In the genomic region with DNA sequence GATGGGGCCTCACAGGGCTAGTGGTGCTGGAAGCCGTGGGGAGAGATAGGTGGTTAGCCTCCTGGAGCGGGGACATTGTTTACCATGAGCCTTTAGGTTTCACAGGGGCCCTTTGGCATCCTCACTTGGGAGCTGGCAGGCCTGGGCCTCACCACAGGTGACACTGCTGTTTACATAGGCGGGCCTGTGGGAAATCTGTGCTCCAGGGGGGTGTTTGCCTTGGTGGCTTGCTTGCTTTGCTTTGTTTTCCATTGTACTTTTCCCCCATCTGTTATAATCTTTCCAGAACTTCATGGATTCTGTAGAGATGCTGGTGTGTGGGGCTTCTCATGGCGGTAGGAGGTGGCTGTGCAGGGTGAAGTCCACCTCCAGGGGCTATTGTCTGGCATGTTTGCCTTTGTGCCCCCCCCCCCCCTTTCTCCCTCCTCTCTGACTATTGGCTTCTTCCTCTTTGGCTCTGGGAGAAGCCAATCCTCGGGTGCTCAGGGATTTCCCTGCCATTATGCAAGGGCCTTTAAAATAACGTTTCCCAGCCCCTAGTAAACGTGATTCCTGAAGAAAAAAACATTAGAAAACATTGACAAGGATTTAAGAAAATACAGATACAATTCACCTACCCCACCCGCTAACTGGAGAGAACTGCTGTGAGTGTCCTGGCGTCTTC, we compare ENCODE assay signal across 9 mouse cellular contexts. TPM values are rescaled to one million over a fixed set of nuclear protein-coding genes. Genes with fewer than 3 reads are reported as not detected.
A peak's percentile ranks its signal among the peaks of the same experiment; 100 is the strongest.
DNase-seq lines count a peak whose midpoint lies in the region; ATAC-seq and TF ChIP-seq lines count a peak whose summit lies in the region.
"Had no signal": no experiment of that assay in that cellular context is flagged by ENCODE, and none has a peak within 500 bp of the region (broad histone marks: within the 10 kb centered on the region; RNA-seq: fewer than 3 reads in every experiment).

No protein-coding gene starts in this region.

- no peaks in the 10 kb centered on the region for H3K9me3 ChIP-seq in hindbrain, embryonic 16.5 days (ENCODE audit: control insufficient read depth, low read length)
- H3K9me3 ChIP-seq in midbrain, embryonic 12.5 days = no peaks in the 10 kb centered on the region

- 28% methylated on average over 9 of the region's 9 CpGs for WGBS in kidney, adult 2 months
- 20% methylated on average over 9 of the region's 9 CpGs for WGBS in hindbrain, embryonic 16.5 days
- WGBS in midbrain, embryonic 12.5 days = 26% methylated on average over 9 of the region's 9 CpGs

- TF ChIP-seq POLR2A in kidney, adult 2 months (IDR thresholded peaks at IDR 0.05; ENCODE audit: low read depth, low read length) = no peak
- TF ChIP-seq POLR2A in cortical plate, adult 2 months (IDR thresholded peaks at IDR 0.05; ENCODE audit: extremely low read depth, insufficient read depth, low read length) = no peak

- no peaks in the 10 kb centered on the region for H3K36me3 ChIP-seq in kidney, adult 2 months (ENCODE audit: control insufficient read depth, insufficient read depth, low read length)
- H3K36me3 ChIP-seq in hindbrain, embryonic 16.5 days (ENCODE audit: control insufficient read depth, insufficient read depth, low read length) = no peaks in the 10 kb centered on the region
- 0 out of 2 replicates have a peak, but pooled peaks cover under 1% of the 10 kb centered on the region for H3K36me3 ChIP-seq in midbrain, embryonic 12.5 days

- H3K4me2 ChIP-seq in hindbrain, embryonic 16.5 days (ENCODE audit: low read length) = peak overlapping the region; percentile 87
- H3K4me2 ChIP-seq in midbrain, embryonic 12.5 days (replicated peaks) = peak overlapping the region; percentile 99

- no peaks in the 10 kb centered on the region for H3K27me3 ChIP-seq in kidney, adult 2 months (replicated peaks; ENCODE audit: control insufficient read depth, insufficient read depth, low read length)
- no peaks in the 10 kb centered on the region for H3K27me3 ChIP-seq in hindbrain, embryonic 16.5 days (replicated peaks; ENCODE audit: control insufficient read depth, insufficient read depth, low read length)
- H3K27me3 ChIP-seq in midbrain, embryonic 12.5 days = no peaks in the 10 kb centered on the region
- H3K27me3 ChIP-seq: Patski had no signal

- H3K4me1 ChIP-seq in kidney, adult 2 months (ENCODE audit: control insufficient read depth, insufficient read depth, low read length) = peaks cover 53% of the 10 kb centered on the region
- peaks cover 23% of the 10 kb centered on the region for H3K4me1 ChIP-seq in cortical plate, adult 2 months (ENCODE audit: control insufficient read depth, insufficient read depth, low read length)
- peaks cover 73% of the 10 kb centered on the region for H3K4me1 ChIP-seq in hindbrain, embryonic 16.5 days (ENCODE audit: control insufficient read depth, insufficient read depth, low read depth, low read length)
- peaks cover 79% of the 10 kb centered on the region for H3K4me1 ChIP-seq in midbrain, embryonic 12.5 days

- ATAC-seq in hindbrain, embryonic 16.5 days = no peak
- no peak for ATAC-seq in midbrain, embryonic 12.5 days (ENCODE audit: low FRiP score, low read depth)
- no peak for ATAC-seq in CD4-positive, CD25-positive, alpha-beta regulatory T cell, adult 4 months
- ATAC-seq in inflammation-experienced regulatory T-cells, adult 6 months = no peak
- no peak for ATAC-seq in erythroblast, adult 5-6 weeks (replicated peaks; ENCODE audit: low FRiP score, poor library complexity, severe bottlenecking)
- ATAC-seq: Patski had no signal

- H3K4me3 ChIP-seq in kidney, adult 2 months (ENCODE audit: insufficient read depth, low read depth, low read length) = no peak overlapping the region
- no peak overlapping the region for H3K4me3 ChIP-seq in cortical plate, adult 2 months (ENCODE audit: insufficient read depth, low read length)
- peak overlapping the region; percentile 77 for H3K4me3 ChIP-seq in hindbrain, embryonic 16.5 days (ENCODE audit: low read length)
- peak overlapping the region; percentile 73 for H3K4me3 ChIP-seq in midbrain, embryonic 12.5 days

- DNase-seq in kidney, adult 2 months = no peak
- DNase-seq in kidney, adult 11 months = no peak

- H3K9ac ChIP-seq in hindbrain, embryonic 16.5 days (ENCODE audit: low read depth, low read length) = peak overlapping the region; percentile 19; the same call in 1 of the 2 replicates
- peak overlapping the region; percentile 50 for H3K9ac ChIP-seq in midbrain, embryonic 12.5 days (replicated peaks)

- H3K27ac ChIP-seq in kidney, adult 2 months (ENCODE audit: insufficient read depth, low read depth, low read length) = peak overlapping the region; percentile 59
- H3K27ac ChIP-seq in cortical plate, adult 2 months (ENCODE audit: insufficient read depth, low read length) = peak overlapping the region; percentile 50; the same call in 1 of the 2 replicates
- H3K27ac ChIP-seq in hindbrain, embryonic 16.5 days (ENCODE audit: low read depth, low read length) = peak overlapping the region; percentile 61; the same call in 1 of the 2 replicates
- H3K27ac ChIP-seq in midbrain, embryonic 12.5 days (replicated peaks) = peak overlapping the region; percentile 96

- no peak for TF ChIP-seq CTCF in kidney, adult 2 months (conservative IDR thresholded peaks at IDR 0.05; ENCODE audit: insufficient read depth, insufficient read length, low read depth, low read length)
- no peak for TF ChIP-seq CTCF in cortical plate, adult 2 months (IDR thresholded peaks at IDR 0.05; ENCODE audit: extremely low read depth, insufficient read depth, low read length)

RNA-seq across cellular contexts. Expression of gene Prrc2b, which starts 3.6 kb away (rescaled TPM):
- polyA plus RNA-seq in kidney, adult 2 months (2012; rRNA removed) = 42.5 and 43.5 TPM in 2 replicates
- polyA plus RNA-seq in cortical plate, adult 2 months (2012; rRNA removed) = 97.6 and 99.1 TPM in 2 replicates
- 49.7 and 66.2 TPM in 2 replicates for polyA plus RNA-seq in hindbrain, embryonic 16.5 days (2015; fragmentation: Nextera tagmentation; extraction: Ambion mirVana)
- polyA plus RNA-seq in midbrain, embryonic 12.5 days (2016; fragmentation: Nextera tagmentation; extraction: Ambion mirVana) = 99.1 and 121 TPM in 2 replicates
- polyA plus RNA-seq in CD4-positive, CD25-positive, alpha-beta regulatory T cell, adult 4 months (2017; shearing (Covaris generic)) = 10 to 100 TPM; 31.7 to 32.9 TPM
- 10 to 100 TPM; 33.6 to 40.3 (median 35.2) TPM for polyA plus RNA-seq in inflammation-experienced regulatory T-cells, adult 6 months (2017; shearing (Covaris generic))
- total RNA-seq in erythroblast, adult 5-6 weeks (2015; ENCODE audit: low replicate concordance) = 12.3 and 13.0 TPM in 2 replicates
- 10.8 and 13.7 TPM in 2 replicates for total RNA-seq in erythroblast, adult 5-6 weeks (2017; ENCODE audit: low replicate concordance)

RNA-seq across cellular contexts. Expression of gene Plpp7, which starts 59.1 kb away (rescaled TPM):
- polyA plus RNA-seq in kidney, adult 2 months (2012; rRNA removed) = 5.7 and 6.0 TPM in 2 replicates
- 34.5 and 36.4 TPM in 2 replicates for polyA plus RNA-seq in cortical plate, adult 2 months (2012; rRNA removed)
- 31.1 and 33.2 TPM in 2 replicates for polyA plus RNA-seq in hindbrain, embryonic 16.5 days (2015; fragmentation: Nextera tagmentation; extraction: Ambion mirVana)
- 8.4 and 9.9 TPM in 2 replicates for polyA plus RNA-seq in midbrain, embryonic 12.5 days (2016; fragmentation: Nextera tagmentation; extraction: Ambion mirVana)
- polyA plus RNA-seq in CD4-positive, CD25-positive, alpha-beta regulatory T cell, adult 4 months (2017; shearing (Covaris generic)) = not detected
- not detected for polyA plus RNA-seq in inflammation-experienced regulatory T-cells, adult 6 months (2017; shearing (Covaris generic))
- total RNA-seq in erythroblast, adult 5-6 weeks (2015; ENCODE audit: low replicate concordance) = not detected in 2 replicates
- total RNA-seq in erythroblast, adult 5-6 weeks (2017; ENCODE audit: low replicate concordance) = 0.60 TPM in 1 of 2 replicates, not detected in the other

Comparison
In these comparisons a context has a peak if more than half of its experiments do, and no peak if none do; other contexts are left out.
1. H3K4me3 ChIP-seq: peak in hindbrain, embryonic 16.5 days (single experiment) and midbrain, embryonic 12.5 days (single experiment); none in kidney, adult 2 months (single experiment) and cortical plate, adult 2 months (single experiment).
2. Peak in every context shown above with its lines, with median percentiles within 50 percentile points of each other: H3K27ac ChIP-seq.